Mouse (Mus musculus): Measurements from ENCODE around the gene Cpm. TPM values are rescaled to one million over a fixed set of nuclear protein-coding genes. Genes with fewer than 3 reads are reported as not detected.

Gene Cpm
- polyA plus RNA-seq, 1 experiment from 2014 or later = 3.7 TPM

DNA sequence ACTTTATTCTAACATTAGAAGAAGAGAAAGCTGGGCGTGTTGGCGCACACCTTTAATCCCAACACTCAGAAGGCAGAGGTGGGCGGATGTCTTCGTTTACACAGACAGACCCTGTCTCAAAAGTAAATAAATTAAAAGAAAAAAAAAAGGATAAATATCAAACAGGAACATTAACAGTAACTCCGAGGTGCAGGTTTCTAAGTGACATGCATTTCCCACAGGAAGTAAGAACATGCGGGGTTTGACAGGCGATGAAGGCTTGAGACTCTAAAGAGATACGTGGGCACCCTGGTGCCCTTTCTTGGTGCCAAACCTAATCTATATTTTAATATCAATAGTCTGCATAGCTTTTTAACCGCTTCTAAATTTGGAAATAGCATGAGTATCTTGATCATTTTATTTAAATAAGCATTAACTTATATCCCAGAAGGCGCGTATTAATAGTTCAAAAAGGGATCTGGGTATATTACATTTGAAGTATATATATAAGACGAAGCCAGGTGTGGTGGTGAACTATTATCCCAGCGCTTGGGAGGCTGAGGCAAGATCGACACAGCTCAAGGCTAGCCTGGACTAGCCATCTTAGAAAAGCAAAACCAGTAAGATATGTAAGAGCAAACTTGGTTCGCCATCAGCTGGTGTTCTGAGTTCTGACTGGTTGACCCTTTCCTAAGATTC, 56.0 kb downstream of the Cpm start:
- peaks cover 17% of the 10 kb centered on the region for H3K36me3 ChIP-seq (ENCODE audit: control insufficient read depth, insufficient read depth)
- no peak overlapping the region for H3K4me3 ChIP-seq (ENCODE audit: low read length)
- H3K27ac ChIP-seq (ENCODE audit: low read length) = no peak overlapping the region
- no peaks in the 10 kb centered on the region for H3K4me1 ChIP-seq (ENCODE audit: control insufficient read depth, insufficient read depth, low read length)
- no peak overlapping the region for H3K9ac ChIP-seq (ENCODE audit: low read length)
- H3K9me3 ChIP-seq (replicated peaks; ENCODE audit: control insufficient read depth, low read length) = no peaks in the 10 kb centered on the region
- no peak for ATAC-seq (replicated peaks; ENCODE audit: extremely low read depth, insufficient read depth, low FRiP score)
- H3K4me2 ChIP-seq (ENCODE audit: low read depth, low read length) = no peak overlapping the region
- WGBS = 86% methylated on average over 15 of the region's 15 CpGs
- H3K27me3 ChIP-seq (ENCODE audit: control insufficient read depth, insufficient read depth, low read length) = no peaks in the 10 kb centered on the region

- no peaks in the 10 kb centered on the region for H3K27me3 ChIP-seq (ENCODE audit: control insufficient read depth, insufficient read depth, low read length)
- H3K27ac ChIP-seq (ENCODE audit: low read length) = no peak overlapping the region
- ATAC-seq (replicated peaks; ENCODE audit: extremely low read depth, insufficient read depth, low FRiP score) = no peak
- H3K4me2 ChIP-seq (ENCODE audit: low read depth, low read length) = no peak overlapping the region
- no peaks in the 10 kb centered on the region for H3K4me1 ChIP-seq (ENCODE audit: control insufficient read depth, insufficient read depth, low read length)
- H3K4me3 ChIP-seq (ENCODE audit: low read length) = no peak overlapping the region
- peaks cover 23% of the 10 kb centered on the region for H3K36me3 ChIP-seq (ENCODE audit: control insufficient read depth, insufficient read depth)
- WGBS = 90% methylated on average over 13 of the region's 13 CpGs
- no peaks in the 10 kb centered on the region for H3K9me3 ChIP-seq (replicated peaks; ENCODE audit: control insufficient read depth, low read length)
- H3K9ac ChIP-seq (ENCODE audit: low read length) = no peak overlapping the region
Observed at GRCm38 (mm10) chr10:117685849-117686591, 56.7 kb downstream of the Cpm start.

- no peak overlapping the region for H3K4me3 ChIP-seq (ENCODE audit: low read length)
- H3K4me1 ChIP-seq (ENCODE audit: control insufficient read depth, insufficient read depth, low read length) = no peaks in the 10 kb centered on the region
- H3K4me2 ChIP-seq (ENCODE audit: low read depth, low read length) = no peak overlapping the region
- no peak overlapping the region for H3K27ac ChIP-seq (ENCODE audit: low read length)
- peaks cover 30% of the 10 kb centered on the region for H3K36me3 ChIP-seq (ENCODE audit: control insufficient read depth, insufficient read depth)
- no peaks in the 10 kb centered on the region for H3K9me3 ChIP-seq (replicated peaks; ENCODE audit: control insufficient read depth, low read length)
- no peak for ATAC-seq (replicated peaks; ENCODE audit: extremely low read depth, insufficient read depth, low FRiP score)
- no peaks in the 10 kb centered on the region for H3K27me3 ChIP-seq (ENCODE audit: control insufficient read depth, insufficient read depth, low read length)
- WGBS = 61% methylated on average over 3 of the region's 3 CpGs
- H3K9ac ChIP-seq (ENCODE audit: low read length) = no peak overlapping the region
Observed at GRCm38 (mm10) chr10:117687018-117687417, 57.7 kb downstream of the Cpm start.

DNA sequence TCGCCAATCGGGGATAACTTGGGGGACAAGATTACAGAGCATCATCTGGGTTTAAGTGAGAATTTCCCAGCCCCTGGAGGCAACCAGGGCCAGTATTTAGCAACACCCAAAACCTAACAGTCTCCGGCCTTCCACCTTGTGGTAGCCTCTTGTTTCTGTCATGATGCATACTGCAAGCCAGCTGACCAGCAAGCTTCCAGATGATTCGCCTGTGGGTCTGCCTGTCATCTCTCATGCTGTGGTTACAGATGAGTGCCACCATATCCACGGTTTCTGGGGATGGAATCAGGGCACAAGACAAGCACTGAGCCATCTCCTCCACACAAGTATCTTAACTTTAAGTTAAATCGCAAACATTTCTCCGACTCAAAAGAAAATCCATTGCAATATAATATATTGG, 58.3 kb downstream of the Cpm start:
- Histone ChIP-seq H3K36me3 (ENCODE audit: control insufficient read depth, insufficient read depth) (peaks cover 36% of the 10 kb centered on the region), H3K27me3 (ENCODE audit: control insufficient read depth, insufficient read depth, low read length) (no peaks in the 10 kb centered on the region), H3K4me1 (ENCODE audit: control insufficient read depth, insufficient read depth, low read length) (no peaks in the 10 kb centered on the region), H3K9me3 (replicated peaks; ENCODE audit: control insufficient read depth, low read length) (no peaks in the 10 kb centered on the region), H3K4me3 (ENCODE audit: low read length) (no peak overlapping the region), H3K9ac (ENCODE audit: low read length) (no peak overlapping the region), H3K27ac (ENCODE audit: low read length) (no peak overlapping the region), H3K4me2 (ENCODE audit: low read depth, low read length) (no peak overlapping the region)
- ATAC-seq (replicated peaks; ENCODE audit: extremely low read depth, insufficient read depth, low FRiP score) = no peak
- 84% methylated on average over 7 of the region's 7 CpGs for WGBS

- WGBS = 87% methylated on average over 13 of the region's 13 CpGs
- no peak; the same call in 1 of the 2 replicates for ATAC-seq (replicated peaks; ENCODE audit: extremely low read depth, insufficient read depth, low FRiP score)
- Histone ChIP-seq H3K4me2 (ENCODE audit: low read depth, low read length) (no peak overlapping the region), H3K9me3 (replicated peaks; ENCODE audit: control insufficient read depth, low read length) (no peaks in the 10 kb centered on the region), H3K27me3 (ENCODE audit: control insufficient read depth, insufficient read depth, low read length) (no peaks in the 10 kb centered on the region), H3K9ac (ENCODE audit: low read length) (no peak overlapping the region), H3K36me3 (ENCODE audit: control insufficient read depth, insufficient read depth) (peaks cover 41% of the 10 kb centered on the region), H3K4me3 (ENCODE audit: low read length) (no peak overlapping the region), H3K27ac (ENCODE audit: low read length) (no peak overlapping the region), H3K4me1 (ENCODE audit: control insufficient read depth, insufficient read depth, low read length) (no peaks in the 10 kb centered on the region)
Observed at GRCm38 (mm10) chr10:117688204-117689151, 59.2 kb downstream of the Cpm start.

DNA sequence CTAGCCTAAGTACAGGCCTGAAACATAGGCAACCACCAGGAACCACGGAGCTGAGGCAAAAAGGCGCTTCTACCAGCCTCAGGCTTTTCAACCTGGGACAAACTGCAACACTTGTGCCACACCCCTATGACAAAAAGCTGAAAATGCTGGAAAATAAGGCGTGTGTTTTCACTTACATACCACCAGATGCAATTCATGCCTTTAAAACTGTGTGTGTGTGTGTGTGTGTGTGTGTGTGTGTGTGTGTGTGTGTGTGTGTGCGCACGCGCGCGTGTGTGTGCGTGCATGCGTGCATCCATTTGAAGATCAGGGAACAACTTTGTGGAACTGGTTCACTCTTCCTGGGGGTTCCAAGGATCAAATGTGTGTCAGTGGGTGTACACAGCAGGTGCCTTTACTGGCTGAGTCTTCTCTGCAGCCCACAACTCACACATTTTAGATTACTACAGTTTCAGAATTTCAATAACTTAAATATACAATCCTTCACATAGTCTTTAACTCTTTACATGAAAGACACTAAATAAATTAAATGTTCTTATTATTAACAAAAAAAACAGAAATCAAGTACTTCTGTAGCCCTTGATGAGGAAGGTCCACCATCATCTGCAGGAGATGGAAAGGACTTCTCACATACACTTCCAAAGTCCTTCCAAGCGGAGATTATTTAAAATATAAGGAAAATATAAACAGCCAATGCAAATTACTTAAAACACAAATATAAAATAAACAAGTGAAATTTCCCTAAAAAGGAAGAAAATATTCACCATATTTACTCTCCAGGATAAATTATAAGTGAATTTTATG, 60.2 kb downstream of the Cpm start:
- no peaks in the 10 kb centered on the region for H3K9me3 ChIP-seq (replicated peaks; ENCODE audit: control insufficient read depth, low read length)
- no peaks in the 10 kb centered on the region for H3K4me1 ChIP-seq (ENCODE audit: control insufficient read depth, insufficient read depth, low read length)
- ATAC-seq (replicated peaks; ENCODE audit: extremely low read depth, insufficient read depth, low FRiP score) = no peak
- H3K27me3 ChIP-seq (ENCODE audit: control insufficient read depth, insufficient read depth, low read length) = no peaks in the 10 kb centered on the region
- no peak overlapping the region for H3K4me2 ChIP-seq (ENCODE audit: low read depth, low read length)
- H3K4me3 ChIP-seq (ENCODE audit: low read length) = no peak overlapping the region
- H3K9ac ChIP-seq (ENCODE audit: low read length) = no peak overlapping the region
- H3K27ac ChIP-seq (ENCODE audit: low read length) = no peak overlapping the region
- peaks cover 49% of the 10 kb centered on the region for H3K36me3 ChIP-seq (ENCODE audit: control insufficient read depth, insufficient read depth)
- 97% methylated on average over 11 of the region's 11 CpGs for WGBS

DNA sequence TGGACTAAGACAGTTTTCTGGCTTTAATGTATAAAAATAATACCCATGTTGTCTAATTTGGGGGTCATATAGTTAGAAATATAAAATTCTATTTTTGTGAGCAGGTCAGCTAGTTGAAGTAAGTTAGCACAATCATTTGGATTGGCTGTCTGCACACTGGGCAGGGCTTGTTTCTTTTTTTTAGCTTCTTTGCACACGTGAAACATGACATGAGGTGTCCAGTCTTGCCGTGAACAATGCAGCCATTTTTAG, 60.7 kb downstream of the Cpm start:
- H3K36me3 ChIP-seq (ENCODE audit: control insufficient read depth, insufficient read depth) = peaks cover 53% of the 10 kb centered on the region
- no peak overlapping the region for H3K9ac ChIP-seq (ENCODE audit: low read length)
- H3K4me1 ChIP-seq (ENCODE audit: control insufficient read depth, insufficient read depth, low read length) = no peaks in the 10 kb centered on the region
- H3K4me2 ChIP-seq (ENCODE audit: low read depth, low read length) = no peak overlapping the region
- H3K4me3 ChIP-seq (ENCODE audit: low read length) = no peak overlapping the region
- H3K27me3 ChIP-seq (ENCODE audit: control insufficient read depth, insufficient read depth, low read length) = no peaks in the 10 kb centered on the region
- no peak overlapping the region for H3K27ac ChIP-seq (ENCODE audit: low read length)
- no peaks in the 10 kb centered on the region for H3K9me3 ChIP-seq (replicated peaks; ENCODE audit: control insufficient read depth, low read length)
- WGBS = 73% methylated on average over 2 of the region's 2 CpGs
- no peak for ATAC-seq (replicated peaks; ENCODE audit: extremely low read depth, insufficient read depth, low FRiP score)

DNA sequence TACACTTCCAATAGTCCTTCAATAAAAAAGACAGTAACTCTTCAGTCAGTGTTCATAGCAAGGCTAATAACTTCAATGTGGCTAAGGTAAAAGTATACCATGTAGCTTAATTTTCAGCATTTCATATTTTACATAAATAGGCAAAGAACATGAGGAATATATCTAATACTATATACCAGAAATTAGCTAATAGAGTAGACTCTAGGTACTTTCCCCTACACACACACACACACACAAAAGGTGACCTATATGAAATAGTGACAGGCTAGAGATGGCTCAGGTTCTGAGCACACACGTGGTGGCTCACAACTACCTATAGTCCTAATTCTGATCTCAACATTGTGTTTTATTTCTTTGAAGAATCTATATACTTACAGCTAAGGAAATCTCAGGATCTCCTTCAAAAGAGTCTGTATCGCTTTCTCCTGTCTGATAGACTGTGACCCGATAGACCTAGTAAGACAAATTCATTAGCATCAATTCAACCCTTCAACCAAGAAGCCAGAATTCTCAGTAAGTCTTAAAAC, 61.5 kb downstream of the Cpm start:
- Histone ChIP-seq H3K4me1 (ENCODE audit: control insufficient read depth, insufficient read depth, low read length) (no peaks in the 10 kb centered on the region), H3K9me3 (replicated peaks; ENCODE audit: control insufficient read depth, low read length) (no peaks in the 10 kb centered on the region), H3K36me3 (ENCODE audit: control insufficient read depth, insufficient read depth) (peaks cover 60% of the 10 kb centered on the region), H3K4me2 (ENCODE audit: low read depth, low read length) (no peak overlapping the region), H3K27me3 (ENCODE audit: control insufficient read depth, insufficient read depth, low read length) (no peaks in the 10 kb centered on the region), H3K9ac (ENCODE audit: low read length) (no peak overlapping the region), H3K27ac (ENCODE audit: low read length) (no peak overlapping the region), H3K4me3 (ENCODE audit: low read length) (no peak overlapping the region)
- WGBS = 94% methylated on average over 3 of the region's 3 CpGs
- ATAC-seq (replicated peaks; ENCODE audit: extremely low read depth, insufficient read depth, low FRiP score) = no peak
